Mouse (Mus musculus) small intestine, adult 2 months (tissue): ENCODE measurements around the gene Rtp1.

Source experiments
- CTCF ChIP-seq: fragments of 200-500 bp; IDR thresholded peaks from 2 replicates; pipeline ENCODE4 v1.5.1; 2012; ENCODE audit warnings: low read depth, mild to moderate bottlenecking, control low read depth, inconsistent platforms, low read length, moderate library complexity, mixed read lengths; ENCODE audit not compliant: insufficient replicate concordance, insufficient read length; ENCODE audit errors: extremely low read depth
- POLR2A ChIP-seq: fragments of 200-500 bp; IDR thresholded peaks from 2 replicates; pipeline ENCODE4 v1.6.1; 2012; ENCODE audit warnings: low read depth, mild to moderate bottlenecking, control low read depth, inconsistent platforms, low read length, moderate library complexity

DNA sequence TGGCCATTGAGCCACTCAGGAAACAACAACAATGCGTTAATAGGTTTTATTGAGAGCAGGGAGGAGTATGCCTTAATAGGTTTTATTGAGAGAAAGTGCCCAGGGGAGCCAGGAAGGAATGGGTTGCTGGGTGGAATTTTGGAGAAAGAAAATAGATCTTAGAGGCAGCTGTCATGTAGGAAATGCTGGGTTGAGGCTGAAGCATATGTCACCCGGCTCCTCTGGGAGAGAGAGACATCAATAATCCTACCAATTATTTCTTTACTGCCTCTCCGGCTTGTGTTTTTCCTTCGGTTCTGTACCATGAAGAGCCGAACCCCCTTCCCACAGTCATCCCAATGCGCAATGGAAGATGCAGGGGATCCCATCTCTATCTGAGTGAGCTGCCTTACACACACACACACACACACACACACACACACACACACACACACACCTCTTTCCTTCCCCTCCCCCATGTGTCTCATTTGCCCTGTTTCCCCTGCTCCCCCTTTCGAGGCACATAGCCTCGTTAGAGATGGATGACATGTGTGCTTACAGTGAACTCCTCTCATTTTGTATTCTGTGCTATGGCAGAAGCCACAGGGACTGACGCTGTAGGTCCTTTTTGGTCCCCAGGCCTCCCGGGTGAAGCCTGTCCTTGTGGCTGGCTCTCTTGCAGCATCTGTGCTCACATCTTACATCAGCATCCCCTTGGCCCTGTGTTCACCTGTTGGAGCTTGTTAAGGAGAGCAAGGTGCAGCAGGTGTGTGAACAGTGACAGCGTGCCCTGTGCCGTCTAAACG is 11.3 kb upstream of the Rtp1 start:
- TF ChIP-seq CTCF (no peak), POLR2A (no peak)
